Mouse (Mus musculus) Muller cell, postnatal 12 days (primary cell): ENCODE results near the gene Nomo1.

Experiments
- DNase-seq: peaks from one replicate; pipeline ENCODE4 v3.0.0-alpha.2; 2015; ENCODE audit errors: inconsistent ontology term

Gene Nomo1

DNA sequence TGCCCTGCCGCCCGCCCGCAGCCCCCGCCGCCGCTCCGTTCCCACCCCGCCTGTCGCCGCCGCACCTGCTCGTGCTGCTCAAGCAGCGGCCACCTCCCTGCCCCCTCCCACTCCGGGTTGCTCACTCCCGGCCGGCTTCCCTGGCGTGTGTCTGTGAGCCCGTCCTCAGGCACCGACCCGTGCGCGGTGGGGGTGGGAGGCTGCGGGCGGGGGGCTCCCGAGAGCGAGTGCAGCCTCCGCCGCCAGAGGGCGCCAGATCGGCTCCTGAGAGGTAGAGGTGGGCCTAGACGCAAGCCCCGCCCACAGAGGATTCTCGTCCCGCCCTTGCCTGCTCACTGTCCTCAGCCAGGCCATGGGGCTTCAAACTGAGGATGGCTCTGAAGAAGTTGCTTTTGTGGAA, 67.1 kb downstream of the Nomo1 start, which contains the start of gene Kcnj11:
Kcnj11 (minus strand) TSS at position 202 of the 400 bp plus-strand sequence.
- peak; percentile 81 for DNase-seq

DNA sequence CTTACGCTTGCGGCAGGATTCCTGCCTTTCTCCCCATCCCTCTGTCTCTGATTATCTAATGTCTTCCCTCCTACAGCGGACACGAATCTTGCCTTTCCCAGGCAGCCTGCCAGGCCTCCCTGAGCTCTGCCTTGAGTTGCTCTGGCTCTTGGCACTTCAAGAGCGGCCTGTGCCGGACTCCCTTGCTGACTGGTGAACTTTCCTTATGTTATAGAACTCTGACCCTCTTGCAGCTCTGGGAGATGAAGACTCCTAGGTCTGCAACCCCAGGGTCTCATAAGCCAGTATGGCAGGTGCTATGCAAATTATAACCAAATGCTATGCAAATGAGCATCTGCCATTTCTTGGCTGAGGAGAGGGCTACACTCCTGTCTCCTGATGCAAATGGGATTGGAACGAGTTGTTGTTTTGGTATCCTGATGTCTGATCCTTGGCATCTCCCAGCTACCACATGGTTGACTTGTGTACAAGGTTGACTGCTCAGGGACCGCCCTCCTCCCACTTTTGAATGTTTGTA, 69.6 kb downstream of the Nomo1 start:
- no peak for DNase-seq

- no peak for DNase-seq
Observed at GRCm38 (mm10) chr7:46103771-46104170, 70.3 kb downstream of the Nomo1 start.

GRCm38 (mm10) chr7:46104256-46104915, 70.9 kb downstream of the Nomo1 start:
- no peak for DNase-seq

- no peak for DNase-seq
Observed at GRCm38 (mm10) chr7:46105484-46105883, 72.0 kb downstream of the Nomo1 start.

DNA sequence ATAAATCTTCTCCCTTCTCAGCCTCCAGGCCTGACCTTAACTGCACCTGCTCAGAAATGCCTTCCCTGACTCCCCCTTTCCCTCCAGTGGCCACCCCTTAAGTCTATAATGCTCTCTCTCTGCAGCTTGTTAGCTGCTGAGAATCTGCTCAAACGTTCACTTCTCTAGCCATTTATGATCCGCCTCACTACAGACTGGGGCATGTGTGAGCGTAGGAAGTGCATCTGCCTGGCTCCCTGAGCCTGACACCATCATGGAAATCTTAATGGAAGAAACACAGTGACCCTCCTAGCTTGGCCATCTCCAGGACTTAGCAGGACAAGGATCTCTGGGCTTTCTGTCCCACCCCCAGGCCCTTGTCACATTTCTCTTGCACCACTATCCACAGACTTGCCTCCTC, 76.6 kb downstream of the Nomo1 start:
- DNase-seq, result no peak

DNA sequence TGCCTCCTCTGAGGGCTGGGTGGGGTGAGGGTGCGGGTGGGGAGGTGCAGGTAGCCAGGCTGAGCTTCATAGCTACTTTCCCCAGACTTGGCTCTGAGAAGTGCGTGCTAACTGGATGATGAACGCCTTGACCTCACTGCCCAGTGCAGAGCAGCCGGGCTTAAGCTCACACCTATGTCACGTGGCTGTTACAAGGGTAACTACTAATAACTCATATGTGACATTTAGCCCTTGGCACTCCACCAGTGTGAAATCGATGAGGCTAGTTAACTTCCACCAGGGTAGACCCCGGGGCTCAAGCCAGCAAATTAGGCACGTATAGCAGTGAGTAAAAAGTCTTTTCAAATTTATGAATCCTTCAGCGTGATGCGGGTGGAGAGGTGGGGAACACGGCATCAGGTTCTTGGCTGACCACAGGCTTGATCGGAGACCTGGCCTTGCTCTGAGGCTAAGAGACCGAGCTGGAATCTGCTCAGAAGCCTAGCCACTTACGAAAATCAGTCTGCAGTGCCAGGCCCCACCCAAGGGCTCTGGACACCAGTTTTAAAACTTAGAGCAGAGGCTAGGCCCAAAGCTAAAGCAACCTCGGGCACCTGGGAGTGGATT, 77.8 kb downstream of the Nomo1 start:
- DNase-seq, result no peak

DNA sequence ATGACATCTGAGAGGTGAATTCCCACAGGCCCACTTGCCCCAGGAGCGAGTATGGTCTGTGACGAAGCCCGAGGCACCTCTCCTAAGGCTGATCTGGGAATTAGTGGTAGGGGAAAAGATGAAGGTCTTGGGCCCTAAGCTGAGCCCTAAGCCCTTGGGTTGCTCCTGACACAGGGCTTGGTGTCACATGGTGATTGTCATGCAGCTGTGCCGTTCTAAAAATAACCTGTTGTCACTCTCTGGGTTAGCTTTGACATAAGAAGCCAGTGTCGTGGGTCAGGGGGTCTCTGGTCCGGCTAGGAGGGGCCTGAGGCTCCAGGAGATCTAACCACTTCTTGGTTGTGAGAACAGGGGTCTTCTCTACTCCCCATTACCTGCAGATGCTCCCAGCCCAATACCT, 78.4 kb downstream of the Nomo1 start:
- DNase-seq, result no peak

DNA sequence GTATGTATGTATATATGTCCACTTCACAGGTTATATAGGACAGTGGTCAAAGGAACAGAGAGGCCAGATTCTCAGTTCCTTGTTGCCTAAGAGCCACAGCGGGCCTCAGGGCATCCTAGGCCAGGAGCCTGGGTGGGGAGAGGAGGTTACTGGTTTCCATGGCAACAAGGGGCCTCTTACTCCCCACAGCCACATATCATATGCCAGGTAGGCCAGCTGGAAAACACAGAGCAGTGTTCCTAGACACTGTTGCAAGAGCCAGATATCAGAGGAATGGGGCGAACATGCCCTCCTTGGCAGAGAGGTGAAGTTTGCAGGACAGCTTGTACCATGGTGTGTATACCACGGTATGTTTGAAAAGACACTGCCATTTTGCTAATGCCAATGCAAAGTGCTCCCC, 79.9 kb downstream of the Nomo1 start:
- no peak for DNase-seq

DNA sequence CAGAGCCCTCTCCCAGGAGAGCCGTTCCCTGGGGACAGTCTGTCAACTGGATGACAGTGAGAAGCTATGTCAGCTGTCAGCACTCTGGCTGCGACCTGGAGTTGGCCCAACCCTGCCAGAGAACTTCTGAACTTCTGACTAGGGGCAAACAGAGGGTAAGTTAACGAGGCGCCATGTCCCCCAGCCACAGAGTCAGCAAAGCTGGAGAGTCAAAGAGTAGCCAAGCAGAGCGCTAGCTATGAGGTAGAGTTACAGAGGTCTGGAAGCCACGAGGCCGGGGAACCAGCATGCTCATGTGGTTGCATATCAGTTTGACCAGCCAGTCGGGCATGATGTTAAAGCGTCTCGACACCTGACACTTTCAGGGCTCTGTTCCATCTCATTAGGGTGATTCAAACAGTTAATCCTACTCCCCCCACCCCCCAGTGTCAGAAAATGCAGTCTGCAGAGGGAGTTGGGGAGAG, 82.7 kb downstream of the Nomo1 start:
- DNase-seq, result peak; percentile 73

GRCm38 (mm10) chr7:46117035-46117434, 83.5 kb downstream of the Nomo1 start:
- DNase-seq, result no peak

- no peak for DNase-seq
Observed at GRCm38 (mm10) chr7:46122964-46123363, 89.5 kb downstream of the Nomo1 start.

GRCm38 (mm10) chr7:46124460-46124859, 91.0 kb downstream of the Nomo1 start:
- no peak for DNase-seq

DNA sequence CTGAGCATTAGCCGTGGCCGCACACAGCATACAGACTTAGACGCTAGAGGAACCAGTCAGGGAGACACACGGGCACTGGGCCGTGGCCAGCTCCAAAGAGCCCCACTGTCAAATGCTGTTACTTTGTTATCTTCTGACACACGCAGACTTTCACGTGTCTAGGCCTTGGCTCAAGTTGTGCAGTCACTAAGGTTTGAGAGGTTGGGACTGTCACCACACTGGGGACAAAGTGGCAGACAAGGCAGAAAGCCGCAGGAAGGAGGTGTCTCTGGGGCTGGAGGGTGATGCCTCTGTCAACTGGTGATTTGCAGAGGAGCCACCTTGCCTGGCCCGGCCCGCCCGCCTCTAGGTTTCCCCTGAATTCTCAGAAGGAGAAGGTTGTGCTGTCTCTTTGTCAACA, 91.8 kb downstream of the Nomo1 start:
- DNase-seq, result no peak

DNA sequence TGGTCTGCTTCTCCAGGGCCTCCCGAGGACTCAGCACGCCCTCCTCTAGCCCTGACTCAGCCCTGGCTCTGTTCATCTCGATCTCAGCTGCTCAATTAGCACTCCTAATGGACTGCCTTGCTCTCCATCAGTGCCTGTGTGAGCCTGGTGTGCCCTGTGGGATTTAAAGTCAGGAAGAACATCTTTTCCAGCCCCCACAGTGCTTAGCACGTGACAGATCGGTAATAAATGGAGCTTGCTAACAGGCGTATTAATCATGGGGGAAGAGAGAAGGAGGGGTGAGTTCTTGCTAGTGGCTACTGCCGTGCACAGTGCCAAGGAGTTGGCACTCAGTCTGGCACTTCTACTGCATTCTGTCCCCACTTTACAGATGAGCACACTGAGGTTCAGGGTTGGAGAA, 94.7 kb downstream of the Nomo1 start:
- DNase-seq, result no peak

GRCm38 (mm10) chr7:46129463-46130179, 96.1 kb downstream of the Nomo1 start:
- no peak for DNase-seq

GRCm38 (mm10) chr7:46130723-46131122, 97.2 kb downstream of the Nomo1 start:
- no peak for DNase-seq

DNA sequence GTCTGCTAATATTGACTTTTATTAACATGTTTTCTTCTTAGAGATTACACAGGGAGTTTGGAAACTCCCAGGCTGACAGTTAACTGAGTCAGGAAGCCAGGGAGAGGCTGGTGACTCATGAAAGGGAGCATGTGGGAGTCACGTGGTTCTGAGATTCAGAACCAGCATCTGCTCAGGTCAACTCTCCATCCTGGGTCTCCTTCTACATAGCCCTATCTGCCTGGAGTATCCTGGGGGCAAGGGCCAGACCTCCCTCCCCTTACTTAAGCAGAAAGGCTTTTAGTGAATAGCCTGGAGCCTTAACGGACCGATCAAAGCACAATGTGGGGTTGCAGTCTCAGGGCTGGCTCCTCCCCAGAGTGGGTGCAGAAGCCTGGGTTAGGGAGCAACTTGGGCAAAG, 97.8 kb downstream of the Nomo1 start:
- peak; percentile 45 for DNase-seq

DNA sequence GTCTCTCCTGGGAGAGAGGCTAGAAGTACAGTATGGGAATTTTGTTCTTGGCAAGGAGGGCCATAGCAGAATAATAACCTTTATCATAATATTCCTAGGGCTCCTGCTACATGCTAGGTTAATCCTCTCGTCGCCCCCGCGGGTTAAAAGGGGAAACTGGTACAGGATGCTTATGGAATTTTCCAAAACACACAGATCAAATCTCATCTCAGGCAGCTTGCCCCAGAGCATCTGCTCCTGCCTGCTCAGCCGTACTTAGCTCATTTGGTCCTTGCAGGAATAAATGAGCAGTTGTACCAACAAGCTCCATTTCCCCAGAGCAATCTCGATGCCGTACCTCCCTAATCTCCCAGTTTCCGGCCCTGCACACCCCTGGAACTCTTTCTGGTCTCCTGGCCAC, 98.3 kb downstream of the Nomo1 start:
- DNase-seq, result no peak

DNA sequence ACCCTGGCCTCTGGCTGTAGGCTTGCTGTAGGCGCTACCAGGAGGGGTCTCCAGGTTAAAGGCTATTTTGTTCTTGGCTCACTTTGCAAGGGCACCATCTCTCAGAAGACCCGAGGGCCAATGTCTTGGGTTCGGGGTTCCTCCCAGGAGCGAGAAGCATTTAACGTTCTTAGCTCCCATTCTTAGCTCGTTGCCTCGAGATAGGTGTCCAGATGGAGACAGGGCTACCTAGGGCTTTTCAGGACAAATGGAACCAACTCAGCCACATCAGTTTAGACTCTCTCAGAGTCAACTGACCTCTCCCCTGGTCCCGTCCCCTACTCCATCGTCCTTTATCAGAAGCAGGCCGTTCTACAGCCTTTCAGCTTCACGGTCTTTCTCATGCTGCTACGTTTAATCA, 98.7 kb downstream of the Nomo1 start:
- DNase-seq, result no peak
